Mouse (Mus musculus) v-Abl transformed pro-B cells (cell line): ENCODE measurements around the gene Gid8.

ENCODE experiments used
- in situ Hi-C, 2 experiments: fragments of 400-800 bp; cut with MboI; formaldehyde crosslinking; loops; one replicate each; pipeline ENCODE4 v1.15.1; 2025; ENCODE audit not compliant: unreplicated experiment in 2 of 2

Gene Gid8

GRCm38 (mm10) chr2:180705975-180706374, 3.9 kb upstream of the Gid8 start:
- in situ Hi-C loops, result loop anchor here (25.0 kb wide), 2 partner anchors 656 to 781 kb away; partner anchors contain the start of genes Abhd16b (in 1 of the 2), Arfrp1 (in 1 of the 2), Tpd52l2 (in 1 of the 2) and Zgpat (in 1 of the 2)

- in situ Hi-C loops, result loop anchor here (25.0 kb wide), 2 partner anchors 653 to 778 kb away; partner anchors contain the start of genes Abhd16b (in 1 of the 2), Arfrp1 (in 1 of the 2), Tpd52l2 (in 1 of the 2) and Zgpat (in 1 of the 2)
Measured at GRCm38 (mm10) chr2:180709023-180709922, 644 bp upstream of the Gid8 start.

GRCm38 (mm10) chr2:180710276-180711155, 599 bp downstream of the Gid8 start:
- in situ Hi-C loops, result loop anchor here (5.0 to 25.0 kb wide), 3 partner anchors 268 to 777 kb away; partner anchors contain the start of genes Abhd16b (in 1 of the 2), Arfrp1 (in 1 of the 2), Tpd52l2 (in 1 of the 2) and Zgpat (in 1 of the 2)

GRCm38 (mm10) chr2:180711527-180711926, 1.6 kb downstream of the Gid8 start:
- in situ Hi-C loops, result loop anchor here (5.0 to 25.0 kb wide), 3 partner anchors 269 to 776 kb away; partner anchors contain the start of genes Abhd16b (in 1 of the 2), Arfrp1 (in 1 of the 2), Tpd52l2 (in 1 of the 2) and Zgpat (in 1 of the 2)

GRCm38 (mm10) chr2:180712037-180712689, 2.2 kb downstream of the Gid8 start:
- in situ Hi-C loops, result loop anchor here (5.0 to 25.0 kb wide), 3 partner anchors 270 to 775 kb away; partner anchors contain the start of genes Abhd16b (in 1 of the 2), Arfrp1 (in 1 of the 2), Tpd52l2 (in 1 of the 2) and Zgpat (in 1 of the 2)

- in situ Hi-C loops, result loop anchor here (25.0 kb wide), 2 partner anchors 640 to 765 kb away; partner anchors contain the start of genes Abhd16b (in 1 of the 2), Arfrp1 (in 1 of the 2), Tpd52l2 (in 1 of the 2) and Zgpat (in 1 of the 2)
Measured at GRCm38 (mm10) chr2:180722748-180723147, 12.8 kb downstream of the Gid8 start.

GRCm38 (mm10) chr2:180723865-180724264, 13.9 kb downstream of the Gid8 start:
- in situ Hi-C loops, result loop anchor here (25.0 kb wide), 2 partner anchors 638 to 763 kb away; partner anchors contain the start of genes Abhd16b (in 1 of the 2), Arfrp1 (in 1 of the 2), Tpd52l2 (in 1 of the 2) and Zgpat (in 1 of the 2)

- in situ Hi-C loops, result loop anchor here (25.0 kb wide), 2 partner anchors 638 to 763 kb away; partner anchors contain the start of genes Abhd16b (in 1 of the 2), Arfrp1 (in 1 of the 2), Tpd52l2 (in 1 of the 2) and Zgpat (in 1 of the 2)
Measured at GRCm38 (mm10) chr2:180724585-180725413, 14.9 kb downstream of the Gid8 start, which contains the start of gene Slc17a9. TSS of gene Slc17a9 (plus strand) at chr2:180725263.

GRCm38 (mm10) chr2:180725414-180725778, 15.5 kb downstream of the Gid8 start:
- in situ Hi-C loops, result no loop called here

GRCm38 (mm10) chr2:180725856-180726629, 16.1 kb downstream of the Gid8 start:
- in situ Hi-C loops, result no loop called here

GRCm38 (mm10) chr2:180726658-180727442, 16.9 kb downstream of the Gid8 start:
- in situ Hi-C loops, result no loop called here

GRCm38 (mm10) chr2:180727613-180728021, 17.7 kb downstream of the Gid8 start:
- in situ Hi-C loops, result no loop called here

- in situ Hi-C loops, result no loop called here
Measured at GRCm38 (mm10) chr2:180731036-180731435, 21.1 kb downstream of the Gid8 start.

GRCm38 (mm10) chr2:180731984-180732383, 22.1 kb downstream of the Gid8 start:
- in situ Hi-C loops, result no loop called here

- in situ Hi-C loops, result no loop called here
Measured at GRCm38 (mm10) chr2:180735232-180735631, 25.3 kb downstream of the Gid8 start.

- in situ Hi-C loops, result no loop called here
Measured at GRCm38 (mm10) chr2:180737984-180738383, 28.1 kb downstream of the Gid8 start.

- in situ Hi-C loops, result loop anchor here (5.0 kb wide), 1 partner anchor 58 kb away; no protein-coding TSS in a partner anchor
Measured at GRCm38 (mm10) chr2:180740349-180740748, 30.4 kb downstream of the Gid8 start.
